Mouse (Mus musculus): ENCODE results near the gene Ppm1a. TPM values are rescaled to one million over a fixed set of nuclear protein-coding genes. Genes with fewer than 3 reads are reported as not detected.
"Not testable (repeated sequence)": the region's sequence is repeated elsewhere in the genome, so short reads cannot be mapped to it uniquely, and the experiment has no call there.

The Ppm1a gene
- polyA plus RNA-seq, 1 experiment from 2014 or later, result 59.5 TPM

DNA sequence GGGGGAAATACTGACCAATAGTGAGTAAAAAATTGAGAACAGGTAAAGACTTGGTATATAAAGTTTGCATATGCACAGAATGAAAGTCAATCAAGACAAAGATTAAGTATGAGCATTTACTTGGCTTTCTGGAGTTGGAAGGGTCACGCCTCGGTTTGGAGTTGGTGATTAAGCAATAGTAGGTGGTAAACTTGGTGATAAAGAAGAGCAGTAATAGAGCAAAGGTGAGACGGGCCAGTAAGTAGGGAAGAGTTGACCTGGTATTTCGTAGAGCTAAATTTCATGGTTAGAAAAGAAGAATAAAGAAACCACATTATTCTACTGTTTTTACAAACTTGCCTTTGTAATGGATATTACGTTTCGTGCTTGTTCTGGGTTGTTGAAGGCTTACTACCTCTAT lies 10.6 kb downstream of the Ppm1a start:
- Histone ChIP-seq H3K36me3 (ENCODE audit: control insufficient read depth, insufficient read depth, low read length) (no peaks in the 10 kb centered on the region), H3K9me3 (ENCODE audit: control insufficient read depth, low read length) (no peaks in the 10 kb centered on the region), H3K4me2 (ENCODE audit: low read depth, low read length, severe bottlenecking) (no peak overlapping the region), H3K4me3 (ENCODE audit: low read depth, low read length) (no peak overlapping the region), H3K4me1 (replicated peaks; ENCODE audit: control insufficient read depth, insufficient read depth, low read length) (peaks cover 2% of the 10 kb centered on the region; the same call in 1 of the 2 replicates), H3K27me3 (ENCODE audit: control insufficient read depth, insufficient read depth, low read length) (no peaks in the 10 kb centered on the region), H3K9ac (ENCODE audit: low read length) (no peak overlapping the region), H3K27ac (ENCODE audit: low read depth, low read length) (no peak overlapping the region)
- ATAC-seq (replicated peaks; ENCODE audit: low FRiP score), result no peak
- DNase-seq (ENCODE audit: low spot score), result no peak
- 90% methylated on average over 6 of the region's 6 CpGs for WGBS

DNA sequence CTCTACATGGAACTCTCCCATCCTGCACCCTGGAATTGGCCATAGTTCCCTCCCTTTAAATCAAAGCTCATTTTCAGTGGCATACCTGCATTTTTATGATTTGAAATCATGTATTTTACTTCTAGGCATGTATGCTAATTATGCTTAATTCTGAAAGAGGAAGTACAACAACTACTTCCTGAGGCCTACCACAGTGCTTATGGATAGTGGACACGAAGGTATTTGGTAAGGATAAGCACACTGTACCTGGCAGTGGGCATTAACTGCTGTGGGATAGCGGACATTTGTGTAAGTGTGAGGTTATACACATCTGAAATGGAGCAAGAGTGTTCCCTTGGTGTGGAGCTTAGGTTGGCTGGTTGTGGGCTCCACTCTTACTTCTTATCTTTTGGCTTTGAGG lies 11.0 kb downstream of the Ppm1a start:
- no peaks in the 10 kb centered on the region for H3K36me3 ChIP-seq (ENCODE audit: control insufficient read depth, insufficient read depth, low read length)
- WGBS, result 96% methylated on average over 2 of the region's 2 CpGs
- no peak for DNase-seq (ENCODE audit: low spot score)

GRCm38 (mm10) chr12:72769546-72770230 lies 12.4 kb downstream of the Ppm1a start:
- H3K9ac ChIP-seq (ENCODE audit: low read length), result no peak overlapping the region
- 93% methylated on average over 5 of the region's 5 CpGs for WGBS
- no peak overlapping the region for H3K27ac ChIP-seq (ENCODE audit: low read depth, low read length)
- H3K36me3 ChIP-seq (ENCODE audit: control insufficient read depth, insufficient read depth, low read length), result no peaks in the 10 kb centered on the region
- no peak overlapping the region for H3K4me2 ChIP-seq (ENCODE audit: low read depth, low read length, severe bottlenecking)
- H3K4me1 ChIP-seq (replicated peaks; ENCODE audit: control insufficient read depth, insufficient read depth, low read length), result no peaks in the 10 kb centered on the region
- H3K9me3 ChIP-seq (ENCODE audit: control insufficient read depth, low read length), result no peaks in the 10 kb centered on the region
- DNase-seq (ENCODE audit: low spot score), result no peak
- H3K27me3 ChIP-seq (ENCODE audit: control insufficient read depth, insufficient read depth, low read length), result no peaks in the 10 kb centered on the region
- ATAC-seq (replicated peaks; ENCODE audit: low FRiP score), result no peak
- no peak overlapping the region for H3K4me3 ChIP-seq (ENCODE audit: low read depth, low read length)

More for the DNA sequence above, 11.0 kb downstream of the Ppm1a start:
- ATAC-seq (replicated peaks; ENCODE audit: low FRiP score), result no peak
- Histone ChIP-seq H3K27ac (ENCODE audit: low read depth, low read length) (no peak overlapping the region), H3K9ac (ENCODE audit: low read length) (no peak overlapping the region), H3K9me3 (ENCODE audit: control insufficient read depth, low read length) (no peaks in the 10 kb centered on the region), H3K27me3 (ENCODE audit: control insufficient read depth, insufficient read depth, low read length) (no peaks in the 10 kb centered on the region), H3K4me1 (replicated peaks; ENCODE audit: control insufficient read depth, insufficient read depth, low read length) (peaks cover 2% of the 10 kb centered on the region; the same call in 1 of the 2 replicates), H3K4me3 (ENCODE audit: low read depth, low read length) (no peak overlapping the region), H3K4me2 (ENCODE audit: low read depth, low read length, severe bottlenecking) (no peak overlapping the region)

- Histone ChIP-seq H3K27me3 (ENCODE audit: control insufficient read depth, insufficient read depth, low read length) (no peaks in the 10 kb centered on the region), H3K9ac (ENCODE audit: low read length) (no peak overlapping the region), H3K4me1 (replicated peaks; ENCODE audit: control insufficient read depth, insufficient read depth, low read length) (no peaks in the 10 kb centered on the region), H3K4me2 (ENCODE audit: low read depth, low read length, severe bottlenecking) (no peak overlapping the region), H3K9me3 (ENCODE audit: control insufficient read depth, low read length) (no peaks in the 10 kb centered on the region), H3K4me3 (ENCODE audit: low read depth, low read length) (no peak overlapping the region), H3K36me3 (ENCODE audit: control insufficient read depth, insufficient read depth, low read length) (no peaks in the 10 kb centered on the region), H3K27ac (ENCODE audit: low read depth, low read length) (no peak overlapping the region)
- ATAC-seq (replicated peaks; ENCODE audit: low FRiP score) (no peak), DNase-seq (ENCODE audit: low spot score) (no peak)
- 98% methylated on average over 2 of the region's 2 CpGs for WGBS
Observed at GRCm38 (mm10) chr12:72771153-72771552, 13.9 kb downstream of the Ppm1a start.

GRCm38 (mm10) chr12:72771711-72772110 lies 14.5 kb downstream of the Ppm1a start:
- ATAC-seq (replicated peaks; ENCODE audit: low FRiP score), result no peak
- Histone ChIP-seq H3K4me3 (ENCODE audit: low read depth, low read length) (no peak overlapping the region), H3K9ac (ENCODE audit: low read length) (no peak overlapping the region), H3K27ac (ENCODE audit: low read depth, low read length) (no peak overlapping the region), H3K36me3 (ENCODE audit: control insufficient read depth, insufficient read depth, low read length) (no peaks in the 10 kb centered on the region), H3K4me1 (replicated peaks; ENCODE audit: control insufficient read depth, insufficient read depth, low read length) (no peaks in the 10 kb centered on the region), H3K27me3 (ENCODE audit: control insufficient read depth, insufficient read depth, low read length) (no peaks in the 10 kb centered on the region), H3K9me3 (ENCODE audit: control insufficient read depth, low read length) (no peaks in the 10 kb centered on the region), H3K4me2 (ENCODE audit: low read depth, low read length, severe bottlenecking) (no peak overlapping the region)
- no peak for DNase-seq (ENCODE audit: low spot score)
- WGBS, result 87% methylated on average over 3 of the region's 3 CpGs

DNA sequence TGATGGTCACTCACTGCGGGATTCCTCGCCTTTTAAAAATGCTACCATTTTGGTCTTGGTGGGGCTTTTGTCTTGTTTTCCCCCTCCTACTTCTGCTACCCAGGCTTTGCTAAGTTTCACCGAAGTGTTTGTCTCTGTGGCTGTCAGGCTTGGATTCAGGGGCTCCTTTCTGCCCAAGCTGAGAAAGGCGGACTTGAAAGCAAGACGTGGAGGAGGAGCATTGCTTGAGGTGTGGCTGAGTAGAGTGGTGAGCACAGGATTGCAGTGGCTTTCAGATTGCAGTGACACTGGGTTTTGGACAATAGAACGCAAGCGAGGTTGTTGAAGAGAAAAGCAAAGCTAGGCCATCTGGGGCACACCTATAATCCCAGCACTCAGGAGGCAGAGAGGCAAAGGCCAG lies 16.7 kb downstream of the Ppm1a start:
- H3K36me3 ChIP-seq (ENCODE audit: control insufficient read depth, insufficient read depth, low read length), result no peaks in the 10 kb centered on the region
- 54% methylated on average over 7 of the region's 7 CpGs for WGBS
- DNase-seq (ENCODE audit: low spot score) (no peak), ATAC-seq (replicated peaks; ENCODE audit: low FRiP score) (no peak)
- H3K27ac ChIP-seq (ENCODE audit: low read depth, low read length), result no peak overlapping the region
- H3K4me2 ChIP-seq (ENCODE audit: low read depth, low read length, severe bottlenecking), result no peak overlapping the region
- no peaks in the 10 kb centered on the region for H3K4me1 ChIP-seq (replicated peaks; ENCODE audit: control insufficient read depth, insufficient read depth, low read length)
- no peaks in the 10 kb centered on the region for H3K9me3 ChIP-seq (ENCODE audit: control insufficient read depth, low read length)
- no peak overlapping the region for H3K9ac ChIP-seq (ENCODE audit: low read length)
- no peak overlapping the region for H3K4me3 ChIP-seq (ENCODE audit: low read depth, low read length)
- no peaks in the 10 kb centered on the region for H3K27me3 ChIP-seq (ENCODE audit: control insufficient read depth, insufficient read depth, low read length)

GRCm38 (mm10) chr12:72777244-72777643 lies 20.0 kb downstream of the Ppm1a start:
- Histone ChIP-seq H3K4me1 (replicated peaks; ENCODE audit: control insufficient read depth, insufficient read depth, low read length) (no peaks in the 10 kb centered on the region), H3K4me2 (ENCODE audit: low read depth, low read length, severe bottlenecking) (no peak overlapping the region), H3K27ac (ENCODE audit: low read depth, low read length) (no peak overlapping the region), H3K9me3 (ENCODE audit: control insufficient read depth, low read length) (no peaks in the 10 kb centered on the region), H3K36me3 (ENCODE audit: control insufficient read depth, insufficient read depth, low read length) (no peaks in the 10 kb centered on the region), H3K27me3 (ENCODE audit: control insufficient read depth, insufficient read depth, low read length) (no peaks in the 10 kb centered on the region), H3K4me3 (ENCODE audit: low read depth, low read length) (no peak overlapping the region), H3K9ac (ENCODE audit: low read length) (no peak overlapping the region)
- 95% methylated on average over 4 of the region's 4 CpGs for WGBS
- DNase-seq (ENCODE audit: low spot score) (no peak), ATAC-seq (replicated peaks; ENCODE audit: low FRiP score) (no peak)

DNA sequence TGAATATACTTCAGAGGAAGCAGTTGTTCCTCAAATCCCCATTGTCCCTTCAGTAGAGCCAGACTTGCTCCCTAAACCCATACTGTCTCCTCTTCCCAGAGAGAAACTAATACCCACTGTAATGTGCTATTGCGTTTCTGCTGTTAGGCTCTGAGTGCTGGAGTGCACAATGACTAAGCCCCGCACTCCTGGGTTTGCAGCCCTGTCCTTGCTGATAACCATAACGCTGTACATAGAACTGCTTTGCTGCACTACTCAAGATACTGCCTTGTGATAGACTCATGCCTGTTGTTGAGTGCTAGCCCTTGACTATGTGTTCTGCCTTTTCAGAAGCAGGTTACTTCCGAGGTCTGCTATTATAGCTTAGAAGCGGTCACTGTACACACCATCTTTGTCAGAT lies 22.9 kb downstream of the Ppm1a start:
- ATAC-seq (replicated peaks; ENCODE audit: low FRiP score) (no peak), DNase-seq (ENCODE audit: low spot score) (no peak)
- H3K27ac ChIP-seq (ENCODE audit: low read depth, low read length), result no peak overlapping the region
- WGBS, result 91% methylated on average over 5 of the region's 5 CpGs
- H3K9ac ChIP-seq (ENCODE audit: low read length), result no peak overlapping the region
- no peaks in the 10 kb centered on the region for H3K27me3 ChIP-seq (ENCODE audit: control insufficient read depth, insufficient read depth, low read length)
- peaks cover 3% of the 10 kb centered on the region; the same call in 1 of the 2 replicates for H3K36me3 ChIP-seq (ENCODE audit: control insufficient read depth, insufficient read depth, low read length)
- no peaks in the 10 kb centered on the region for H3K9me3 ChIP-seq (ENCODE audit: control insufficient read depth, low read length)
- no peaks in the 10 kb centered on the region for H3K4me1 ChIP-seq (replicated peaks; ENCODE audit: control insufficient read depth, insufficient read depth, low read length)
- no peak overlapping the region for H3K4me2 ChIP-seq (ENCODE audit: low read depth, low read length, severe bottlenecking)
- H3K4me3 ChIP-seq (ENCODE audit: low read depth, low read length), result no peak overlapping the region

GRCm38 (mm10) chr12:72782786-72783185 lies 25.5 kb downstream of the Ppm1a start:
- not testable (repeated sequence) for H3K4me2 ChIP-seq (ENCODE audit: low read depth, low read length, severe bottlenecking); ATAC-seq (replicated peaks; ENCODE audit: low FRiP score); H3K36me3 ChIP-seq (ENCODE audit: control insufficient read depth, insufficient read depth, low read length); H3K27me3 ChIP-seq (ENCODE audit: control insufficient read depth, insufficient read depth, low read length); H3K4me3 ChIP-seq (ENCODE audit: low read depth, low read length); DNase-seq (ENCODE audit: low spot score); H3K9me3 ChIP-seq (ENCODE audit: control insufficient read depth, low read length); H3K4me1 ChIP-seq (replicated peaks; ENCODE audit: control insufficient read depth, insufficient read depth, low read length); H3K9ac ChIP-seq (ENCODE audit: low read length); H3K27ac ChIP-seq (ENCODE audit: low read depth, low read length)
- 97% methylated on average over 4 of the region's 4 CpGs for WGBS

All from forebrain, embryonic 11.5 days (tissue).